Mouse (Mus musculus) C2C12 (cell line): ENCODE results near the gene Eddm3b.

ENCODE experiments used
- CEBPB ChIP-seq: IDR thresholded peaks from one replicate; pipeline ENCODE4 v1.6.1; 2011; ENCODE audit warnings: low read depth, mild to moderate bottlenecking, control low read depth, moderate library complexity
- CTCF ChIP-seq: IDR thresholded peaks from one replicate; pipeline ENCODE4 v1.5.1; 2011; ENCODE audit not compliant: control insufficient read depth, insufficient read depth, insufficient read length
- MYOG ChIP-seq: IDR thresholded peaks from one replicate; pipeline ENCODE4 v1.6.1; 2011; ENCODE audit not compliant: control insufficient read depth, insufficient read length; ENCODE audit errors: extremely low read depth
- USF1 ChIP-seq: IDR thresholded peaks from one replicate; pipeline ENCODE4 v1.6.1; 2011; ENCODE audit warnings: low read depth, mild to moderate bottlenecking, control low read depth, moderate library complexity

DNA sequence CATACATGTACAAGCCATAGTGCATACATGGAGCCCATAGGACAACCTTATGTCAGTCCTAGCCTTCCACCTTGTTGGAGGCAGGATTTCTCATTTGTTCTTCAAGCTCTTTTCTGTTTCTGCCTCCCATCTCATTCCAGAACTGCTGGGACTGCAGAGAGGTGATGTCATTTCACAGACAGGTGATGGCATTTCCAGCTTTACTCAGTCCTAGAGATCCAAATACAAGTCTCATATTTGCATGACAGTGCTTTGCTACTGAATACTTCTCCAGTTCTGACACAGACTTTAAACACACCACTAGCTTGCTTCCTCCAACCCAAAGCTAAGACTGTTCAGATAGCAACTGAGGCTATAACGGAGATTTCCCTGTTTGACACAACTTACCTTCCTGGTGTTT lies 35.0 kb upstream of the Eddm3b start:
- TF ChIP-seq CTCF (no peak), USF1 (no peak), CEBPB (no peak), MYOG (no peak)
